Mouse (Mus musculus): ENCODE results near the gene Mosmo. TPM values are rescaled to one million over a fixed set of nuclear protein-coding genes. Genes with fewer than 3 reads are reported as not detected.

Gene Mosmo
- total and polyA plus RNA-seq, 2 experiments from 2014 or later = 11.8 to 35.0 TPM

DNA sequence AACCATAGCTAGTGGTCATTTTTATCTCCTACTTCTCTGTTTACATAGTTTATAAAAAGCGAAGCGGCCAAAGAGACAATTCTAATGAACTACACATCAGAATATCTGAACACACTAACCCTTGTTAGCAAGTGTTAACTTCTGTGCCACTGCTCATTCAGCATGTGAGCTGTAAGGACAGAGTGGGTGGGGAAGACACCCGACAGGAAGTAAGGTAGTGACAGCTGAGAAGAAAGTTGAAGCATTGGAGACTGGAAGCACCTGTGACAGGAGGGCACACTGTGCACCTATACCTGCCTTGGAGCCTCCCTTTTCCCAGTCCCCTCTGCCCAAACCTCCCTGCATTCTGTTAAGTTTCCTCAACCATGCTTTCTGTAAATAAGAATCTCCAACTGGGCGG is 44.6 kb downstream of the Mosmo start:
- H3K27ac ChIP-seq (ENCODE audit: low read depth, low read length) = no peak overlapping the region; the same call in 1 of the 2 replicates
- H3K4me3 ChIP-seq (ENCODE audit: low read depth, low read length) = no peak overlapping the region
- TF ChIP-seq CTCF (IDR thresholded peaks at IDR 0.05; ENCODE audit: low read depth) = no peak
- WGBS = 93% methylated on average over 4 of the region's 4 CpGs
- H3K9me3 ChIP-seq (ENCODE audit: low read length) = no peaks in the 10 kb centered on the region
- no peaks in the 10 kb centered on the region for H3K4me1 ChIP-seq (ENCODE audit: insufficient read depth)
- ATAC-seq (no peak), DNase-seq (no peak)
- H3K4me2 ChIP-seq (ENCODE audit: low read depth) = no peak overlapping the region
- no peaks in the 10 kb centered on the region for H3K27me3 ChIP-seq (ENCODE audit: insufficient read depth, low read length)
- H3K9ac ChIP-seq = no peak overlapping the region
- peaks cover 6% of the 10 kb centered on the region for H3K36me3 ChIP-seq (ENCODE audit: insufficient read depth)

DNA sequence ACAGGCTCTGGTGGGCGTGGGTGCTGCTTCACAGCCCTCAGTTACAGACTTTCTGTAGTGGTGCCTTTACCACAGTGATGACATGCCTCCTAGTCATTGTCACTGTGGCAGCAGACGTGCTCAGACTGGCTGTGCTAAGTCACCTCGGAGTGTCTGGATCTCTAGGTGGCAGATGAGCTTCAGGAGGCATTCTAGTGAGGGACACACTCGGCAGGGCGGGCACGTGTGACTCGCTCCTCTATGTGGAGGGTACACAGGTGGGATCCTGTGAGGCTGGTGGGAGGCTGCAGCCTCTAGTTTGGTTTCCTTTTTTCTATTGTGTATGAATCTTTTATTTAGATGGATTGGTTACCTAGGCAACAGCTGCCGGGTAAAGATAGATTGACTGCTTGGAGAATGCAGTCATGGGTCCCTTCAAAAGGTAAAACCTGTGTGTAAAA is 45.4 kb downstream of the Mosmo start:
- Histone ChIP-seq H3K4me2 (ENCODE audit: low read depth) (peak overlapping the region; percentile 18; the same call in 1 of the 2 replicates), H3K27ac (ENCODE audit: low read depth, low read length) (peak overlapping the region; percentile 62), H3K9ac (0 out of 2 replicates have a peak overlapping the region, but pooled peaks have one; percentile 18), H3K4me1 (ENCODE audit: insufficient read depth) (no peaks in the 10 kb centered on the region), H3K9me3 (ENCODE audit: low read length) (no peaks in the 10 kb centered on the region), H3K27me3 (ENCODE audit: insufficient read depth, low read length) (no peaks in the 10 kb centered on the region), H3K36me3 (ENCODE audit: insufficient read depth) (peaks cover 6% of the 10 kb centered on the region), H3K4me3 (ENCODE audit: low read depth, low read length) (no peak overlapping the region)
- no peak for TF ChIP-seq CTCF (IDR thresholded peaks at IDR 0.05; ENCODE audit: low read depth)
- WGBS = 24% methylated on average over 8 of the region's 8 CpGs
- ATAC-seq (peak; percentile 90), DNase-seq (peak; percentile 28)

DNA sequence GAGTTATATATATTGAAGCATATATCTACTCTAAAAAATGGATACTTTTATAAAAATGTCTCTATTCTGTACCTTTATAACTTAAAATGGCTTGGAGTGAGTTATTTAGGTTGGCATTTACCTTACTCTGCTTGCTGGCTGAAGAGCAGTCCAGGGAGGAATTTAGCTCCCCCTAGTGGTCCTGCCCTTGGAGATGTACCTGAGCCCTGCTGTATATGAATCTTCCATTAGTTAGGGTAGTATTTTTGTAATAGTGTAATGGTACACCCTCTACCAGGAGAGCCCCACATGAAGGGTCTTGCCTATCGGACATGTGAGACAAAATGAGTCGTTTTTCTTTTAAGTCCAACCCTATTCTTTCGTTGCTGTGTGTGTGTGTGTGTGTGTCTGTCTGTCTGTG is 50.2 kb downstream of the Mosmo start:
- Histone ChIP-seq H3K9me3 (ENCODE audit: low read length) (no peaks in the 10 kb centered on the region), H3K27me3 (ENCODE audit: insufficient read depth, low read length) (no peaks in the 10 kb centered on the region), H3K4me2 (ENCODE audit: low read depth) (no peak overlapping the region), H3K4me3 (ENCODE audit: low read depth, low read length) (no peak overlapping the region), H3K27ac (ENCODE audit: low read depth, low read length) (no peak overlapping the region), H3K4me1 (ENCODE audit: insufficient read depth) (no peaks in the 10 kb centered on the region), H3K36me3 (ENCODE audit: insufficient read depth) (peaks cover 11% of the 10 kb centered on the region), H3K9ac (no peak overlapping the region)
- DNase-seq = no peak
- no peak for ATAC-seq
- 89% methylated on average over 3 of the region's 3 CpGs for WGBS
- peak; percentile 46 for TF ChIP-seq CTCF (IDR thresholded peaks at IDR 0.05; ENCODE audit: low read depth)

DNA sequence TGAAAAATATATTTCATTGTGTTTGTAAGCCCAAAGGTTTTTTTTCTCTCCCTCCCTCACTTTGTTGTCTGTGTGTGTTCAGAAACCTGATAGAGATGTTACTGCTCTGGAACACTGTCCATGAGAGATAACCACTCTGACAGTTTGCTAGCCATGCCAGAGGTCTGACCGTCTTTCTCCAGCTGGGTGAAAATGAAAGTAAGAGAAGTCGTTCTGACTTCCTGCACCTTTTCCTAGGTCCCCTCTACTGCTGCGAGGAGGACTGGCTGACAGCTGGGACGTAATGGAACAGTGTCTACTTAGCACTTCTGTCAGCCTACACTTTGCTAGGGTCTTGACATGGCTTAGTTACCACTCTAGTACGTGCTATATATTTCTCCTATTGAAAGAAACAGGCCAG is 52.2 kb downstream of the Mosmo start:
- Histone ChIP-seq H3K9me3 (ENCODE audit: low read length) (no peaks in the 10 kb centered on the region), H3K4me1 (ENCODE audit: insufficient read depth) (no peaks in the 10 kb centered on the region), H3K9ac (no peak overlapping the region), H3K27ac (ENCODE audit: low read depth, low read length) (no peak overlapping the region), H3K36me3 (ENCODE audit: insufficient read depth) (peaks cover 11% of the 10 kb centered on the region), H3K4me3 (ENCODE audit: low read depth, low read length) (no peak overlapping the region), H3K4me2 (ENCODE audit: low read depth) (no peak overlapping the region), H3K27me3 (ENCODE audit: insufficient read depth, low read length) (no peaks in the 10 kb centered on the region)
- DNase-seq (no peak), ATAC-seq (no peak)
- WGBS = 83% methylated on average over 5 of the region's 5 CpGs
- TF ChIP-seq CTCF (IDR thresholded peaks at IDR 0.05; ENCODE audit: low read depth) = no peak

DNA sequence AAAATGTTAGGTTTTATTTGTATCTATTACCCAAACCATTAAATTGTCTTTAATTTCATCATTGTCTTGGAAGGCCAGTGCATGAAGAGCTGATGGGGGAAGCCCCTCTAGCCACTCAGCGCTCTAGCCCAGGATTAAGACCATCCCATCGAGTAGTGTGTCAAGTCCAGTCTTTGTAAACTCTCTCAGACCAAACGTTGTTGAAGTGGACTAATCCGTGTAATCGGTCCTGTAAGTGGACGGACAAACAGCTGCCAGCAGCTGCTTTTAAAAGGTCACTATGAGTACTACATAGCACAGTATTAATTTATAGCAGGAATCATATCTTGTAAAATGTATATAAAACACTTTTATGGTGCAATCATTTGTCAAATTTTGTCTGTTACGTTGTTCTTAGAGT is 55.5 kb downstream of the Mosmo start:
- H3K9ac ChIP-seq = no peak overlapping the region
- H3K27ac ChIP-seq (ENCODE audit: low read depth, low read length) = no peak overlapping the region
- 85% methylated on average over 7 of the region's 7 CpGs for WGBS
- DNase-seq = no peak
- H3K9me3 ChIP-seq (ENCODE audit: low read length) = no peaks in the 10 kb centered on the region
- TF ChIP-seq CTCF (IDR thresholded peaks at IDR 0.05; ENCODE audit: low read depth) = no peak
- H3K4me2 ChIP-seq (ENCODE audit: low read depth) = no peak overlapping the region
- 0 out of 2 replicates have a peak, but pooled peaks cover 5% of the 10 kb centered on the region for H3K36me3 ChIP-seq (ENCODE audit: insufficient read depth)
- no peaks in the 10 kb centered on the region for H3K4me1 ChIP-seq (ENCODE audit: insufficient read depth)
- no peaks in the 10 kb centered on the region for H3K27me3 ChIP-seq (ENCODE audit: insufficient read depth, low read length)
- H3K4me3 ChIP-seq (ENCODE audit: low read depth, low read length) = no peak overlapping the region
- no peak for ATAC-seq

DNA sequence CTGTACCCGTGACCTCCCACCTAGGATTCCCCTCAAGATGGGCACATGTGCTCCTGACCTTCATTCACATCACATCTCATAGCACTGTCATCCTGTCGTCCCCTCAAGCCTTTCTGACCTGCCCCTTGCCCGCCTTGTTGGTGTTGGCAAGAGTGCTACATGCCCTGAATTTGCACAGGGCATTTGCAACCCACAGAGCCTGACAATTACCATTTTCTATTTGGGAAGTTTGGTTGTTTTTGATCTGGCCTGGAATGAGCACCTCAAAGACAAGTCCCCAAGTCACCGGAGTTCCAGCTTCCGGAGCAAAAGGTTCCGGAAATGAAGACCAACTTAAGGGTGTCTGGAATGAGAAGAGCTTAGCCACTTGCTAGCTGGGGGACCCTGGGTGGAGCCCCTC is 61.6 kb downstream of the Mosmo start, which contains the start of gene Vwa3a:
Gene Vwa3a, plus strand, starts transcription at position 301 of the 400 bp plus-strand sequence.
- Histone ChIP-seq H3K4me3 (ENCODE audit: low read depth, low read length) (no peak within 1 kb of the TSS), H3K36me3 (ENCODE audit: insufficient read depth) (no peaks in the 10 kb centered on the region), H3K4me1 (ENCODE audit: insufficient read depth) (peaks cover 8% of the 10 kb centered on the region), H3K9me3 (ENCODE audit: low read length) (no peaks in the 10 kb centered on the region), H3K27me3 (ENCODE audit: insufficient read depth, low read length) (no peaks in the 10 kb centered on the region), H3K9ac (peak within 1 kb of the TSS; percentile 19; the same call in 1 of the 2 replicates), H3K4me2 (ENCODE audit: low read depth) (no peak within 1 kb of the TSS), H3K27ac (ENCODE audit: low read depth, low read length) (peak within 1 kb of the TSS; percentile 67; the same call in 1 of the 2 replicates)
- DNase-seq (no peak), ATAC-seq (no peak)
- TF ChIP-seq CTCF (IDR thresholded peaks at IDR 0.05; ENCODE audit: low read depth) = no peak
- WGBS = 78% methylated on average over 6 of the region's 6 CpGs

DNA sequence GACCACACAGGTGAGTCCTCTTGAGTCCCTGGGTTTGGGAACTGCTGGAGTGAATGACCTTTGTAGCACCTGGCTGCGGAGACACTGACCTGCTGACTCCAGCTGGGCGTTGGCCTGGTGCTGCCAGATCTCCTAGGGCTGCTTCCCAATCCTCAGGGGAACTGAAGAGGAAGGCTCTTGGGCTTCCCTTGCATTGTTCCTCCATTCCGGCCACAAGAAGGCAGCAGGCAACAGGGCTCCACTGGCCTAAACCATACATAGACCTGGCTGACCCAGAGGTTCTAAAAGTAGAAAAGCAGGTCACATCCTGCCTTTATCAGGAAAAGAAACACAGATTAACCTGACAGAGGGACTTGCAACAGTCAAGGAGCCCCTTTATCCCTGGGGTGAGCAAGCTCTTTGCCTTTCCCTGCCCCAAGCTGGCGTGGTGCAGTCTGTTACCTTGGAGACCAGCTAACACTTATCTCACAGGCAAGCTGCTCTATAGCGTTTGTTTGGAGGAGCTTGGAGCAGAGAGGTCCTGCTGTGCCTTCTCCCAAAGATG is 62.2 kb downstream of the Mosmo start:
- H3K4me1 ChIP-seq (ENCODE audit: insufficient read depth) = peaks cover 8% of the 10 kb centered on the region
- peak overlapping the region; percentile 19; the same call in 1 of the 2 replicates for H3K9ac ChIP-seq
- no peak for TF ChIP-seq CTCF (IDR thresholded peaks at IDR 0.05; ENCODE audit: low read depth)
- H3K27ac ChIP-seq (ENCODE audit: low read depth, low read length) = peak overlapping the region; percentile 67; the same call in 1 of the 2 replicates
- H3K4me3 ChIP-seq (ENCODE audit: low read depth, low read length) = no peak overlapping the region
- H3K27me3 ChIP-seq (ENCODE audit: insufficient read depth, low read length) = no peaks in the 10 kb centered on the region
- H3K4me2 ChIP-seq (ENCODE audit: low read depth) = no peak overlapping the region
- no peaks in the 10 kb centered on the region for H3K36me3 ChIP-seq (ENCODE audit: insufficient read depth)
- WGBS = 14% methylated on average over 5 of the region's 5 CpGs
- no peaks in the 10 kb centered on the region for H3K9me3 ChIP-seq (ENCODE audit: low read length)
- ATAC-seq (peak; percentile 95), DNase-seq (peak; percentile 75)
